Mouse (Mus musculus) B cell, adult 2 months (primary cell): ENCODE data around the gene Mtmr10.

Experiments
- DNase-seq, 2 experiments: peaks; one replicate each; pipeline ENCODE4 v3.0.0; 2022

Gene Mtmr10

DNA sequence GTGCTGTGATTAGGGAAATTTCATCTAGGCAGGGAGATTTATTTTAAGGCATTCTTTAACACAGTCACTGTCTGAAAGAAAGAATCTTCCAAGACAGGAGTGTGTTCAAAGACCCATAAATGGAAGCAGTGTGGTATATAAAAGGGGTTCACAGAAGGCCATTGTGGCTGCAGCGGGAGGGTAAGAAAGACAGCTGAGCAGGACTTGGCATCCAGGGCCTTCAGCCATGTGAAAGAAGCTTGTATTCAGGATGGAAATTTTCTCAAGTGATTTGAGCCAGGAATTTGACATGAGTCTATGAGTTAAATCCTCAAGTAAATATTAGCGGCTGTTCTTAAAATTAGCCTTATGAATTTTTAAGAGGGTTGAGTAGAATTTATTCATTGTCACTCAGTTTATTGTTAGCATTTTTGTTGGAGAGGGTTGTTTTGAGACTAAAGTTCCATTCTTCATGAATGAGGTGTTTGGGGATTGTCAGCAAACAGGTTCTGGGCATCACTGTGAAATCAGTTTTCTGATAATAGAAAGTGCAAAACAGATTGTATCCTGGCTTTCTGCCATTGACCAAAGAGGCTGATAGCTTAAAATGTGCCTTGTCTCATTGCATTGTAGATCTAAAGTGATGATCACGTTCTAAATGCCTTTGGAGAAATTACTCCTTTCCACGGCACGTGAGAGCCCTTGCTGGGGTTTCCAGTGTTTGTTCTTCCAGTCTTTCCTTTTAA lies 9.0 kb downstream of the Mtmr10 start:
- no peak for DNase-seq

DNA sequence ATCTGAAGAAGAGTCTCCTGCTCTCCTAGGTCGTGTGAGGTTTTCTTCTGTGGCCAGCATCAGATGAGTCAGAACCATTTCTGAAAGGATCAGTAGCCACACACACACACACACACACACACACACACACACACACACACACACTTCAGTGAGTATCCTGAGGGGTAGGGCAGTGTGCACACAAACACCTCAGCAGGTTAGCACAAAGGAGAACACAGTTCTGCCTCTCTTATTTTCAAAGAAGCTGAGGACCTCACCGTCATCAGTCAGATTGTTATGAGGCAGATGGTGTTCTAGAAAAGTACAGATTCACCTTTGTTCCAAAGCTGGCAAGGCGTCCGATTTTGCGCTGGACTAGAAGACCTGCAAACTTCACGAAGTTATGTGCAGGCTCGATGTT lies 22.8 kb downstream of the Mtmr10 start:
- no peak for DNase-seq

DNA sequence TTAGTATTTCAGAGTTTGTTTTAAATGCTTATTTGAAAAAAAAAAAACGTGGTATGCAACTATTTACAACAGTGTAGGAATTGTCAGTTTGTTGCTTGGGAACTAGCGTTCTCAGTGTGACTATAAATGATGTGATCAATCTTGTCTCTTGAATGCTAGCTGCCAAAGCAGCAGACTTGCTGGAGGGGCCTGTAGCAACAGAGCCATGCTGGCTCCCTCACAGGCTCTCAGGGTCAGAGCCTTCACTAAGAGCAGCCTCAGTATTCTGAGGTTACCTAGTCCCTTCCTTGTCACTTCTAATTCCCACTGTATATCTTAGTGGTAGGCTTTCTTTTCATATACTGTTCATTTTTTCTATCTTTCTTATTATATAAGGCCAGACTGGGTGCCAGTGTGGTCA lies 23.3 kb downstream of the Mtmr10 start:
- no peak for DNase-seq

DNA sequence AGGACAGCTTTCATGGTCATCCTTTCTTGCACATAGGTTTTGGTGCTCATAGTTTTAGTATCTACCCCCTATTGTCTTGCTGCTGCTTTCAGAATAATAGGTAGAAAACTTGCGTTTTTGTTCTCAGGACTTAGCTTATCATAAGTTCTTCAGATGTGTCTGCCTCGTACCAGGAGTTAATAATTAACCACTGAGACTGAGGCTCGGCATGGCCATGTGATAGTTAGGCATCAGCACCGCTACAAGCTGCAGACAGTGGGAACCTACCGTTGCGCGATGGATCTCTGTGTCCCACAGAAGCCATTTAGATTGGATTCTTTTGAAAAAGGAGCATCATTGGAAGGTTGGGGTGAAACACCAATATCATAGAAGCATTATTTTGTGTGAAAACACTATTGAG lies 25.4 kb downstream of the Mtmr10 start:
- no peak for DNase-seq

DNA sequence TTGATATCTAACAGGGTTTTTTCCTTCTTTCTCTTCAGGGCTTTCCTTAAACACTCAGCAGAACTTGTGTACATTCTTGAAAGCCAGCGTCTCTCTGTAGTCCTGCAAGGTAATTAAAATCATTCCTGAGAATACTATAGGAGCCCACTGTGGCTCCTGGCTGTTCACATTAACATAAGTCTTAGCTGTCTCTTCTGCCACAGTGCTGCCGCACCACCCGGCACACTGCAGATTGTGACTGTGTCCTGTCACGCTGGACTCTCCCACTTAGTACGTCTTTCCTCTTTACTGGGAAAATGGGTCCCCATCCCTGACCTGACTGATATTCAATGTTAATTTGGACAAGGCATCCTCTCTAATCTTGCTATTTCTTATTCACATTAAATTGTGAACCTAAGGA lies 33.7 kb downstream of the Mtmr10 start:
- no peak for DNase-seq

DNA sequence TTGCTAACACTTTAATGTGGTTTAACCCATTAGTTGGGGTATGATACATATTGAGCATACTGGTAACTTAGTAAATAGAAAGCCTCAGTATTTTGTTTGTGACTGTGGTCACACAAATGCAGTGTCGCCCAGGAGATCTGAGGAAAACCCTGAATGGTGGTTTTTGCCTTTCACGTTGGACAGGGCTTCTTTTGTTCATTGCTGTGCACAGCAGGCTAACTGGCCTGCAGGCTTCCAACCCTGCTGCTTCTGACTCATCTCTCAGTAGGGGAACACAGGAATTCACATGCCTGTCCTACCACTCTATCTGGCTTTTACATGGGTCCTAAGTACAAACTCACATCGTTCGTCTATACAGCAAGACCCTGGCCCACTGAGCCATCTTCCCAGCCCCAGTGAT lies 34.2 kb downstream of the Mtmr10 start:
- no peak for DNase-seq

DNA sequence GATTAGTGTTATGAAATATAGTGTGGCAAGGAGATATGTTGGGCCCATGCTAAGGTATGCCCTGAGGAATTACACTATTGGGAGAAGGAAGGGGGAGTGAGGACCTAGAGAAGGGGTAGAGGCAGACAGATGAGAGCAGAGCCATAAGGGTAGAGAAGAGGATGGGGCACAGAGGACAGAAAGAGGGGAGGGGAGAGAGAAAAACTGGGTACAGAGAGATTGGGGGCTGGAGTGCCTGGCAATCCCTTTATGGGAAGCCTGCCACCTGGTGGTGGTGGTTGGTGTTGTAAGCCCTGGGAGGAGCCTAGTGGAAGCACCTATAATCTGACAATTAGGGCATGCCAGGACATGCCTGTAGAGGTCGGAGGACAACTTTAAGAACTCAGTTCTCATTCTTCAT lies 39.4 kb downstream of the Mtmr10 start:
- DNase-seq = peak; percentile 92 to 94

DNA sequence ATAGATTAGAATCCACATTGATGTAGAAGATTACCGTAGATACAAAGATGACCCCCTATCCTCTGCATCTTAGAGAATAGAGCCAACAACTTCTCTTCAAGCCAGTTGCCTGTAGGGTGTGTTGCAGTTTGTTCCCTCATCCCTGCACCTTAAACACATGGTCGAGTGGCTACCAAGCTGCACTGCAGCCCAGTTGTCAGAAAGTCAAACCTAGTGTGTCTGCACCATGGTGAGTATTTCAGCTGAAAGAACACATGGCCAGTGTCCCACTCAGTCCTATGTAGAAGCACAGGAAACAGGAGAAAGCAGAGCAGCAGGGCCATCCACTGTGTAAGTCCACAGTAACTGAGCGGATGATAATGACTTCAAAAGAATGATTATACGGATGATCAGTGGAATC lies 40.0 kb downstream of the Mtmr10 start:
- no peak for DNase-seq

DNA sequence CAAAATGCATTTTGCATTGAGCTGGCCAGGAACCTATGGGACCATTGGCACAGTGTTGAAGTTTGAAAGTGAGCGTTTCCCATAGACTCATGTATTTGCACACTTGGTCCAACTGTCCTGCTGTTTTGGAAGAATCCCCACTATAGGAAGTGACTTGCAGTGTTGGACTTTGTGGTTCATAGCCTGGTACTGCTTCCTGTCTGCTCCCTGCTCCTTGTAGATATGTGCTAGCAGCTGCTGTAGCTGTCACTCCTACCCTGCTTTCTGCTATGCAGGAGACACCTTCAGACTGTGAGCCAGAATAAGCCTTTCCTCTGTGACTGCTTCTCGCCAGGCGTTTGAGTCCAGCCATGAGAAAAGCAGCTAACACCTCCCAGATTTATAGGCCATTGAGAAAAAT lies 43.9 kb downstream of the Mtmr10 start:
- no peak for DNase-seq

DNA sequence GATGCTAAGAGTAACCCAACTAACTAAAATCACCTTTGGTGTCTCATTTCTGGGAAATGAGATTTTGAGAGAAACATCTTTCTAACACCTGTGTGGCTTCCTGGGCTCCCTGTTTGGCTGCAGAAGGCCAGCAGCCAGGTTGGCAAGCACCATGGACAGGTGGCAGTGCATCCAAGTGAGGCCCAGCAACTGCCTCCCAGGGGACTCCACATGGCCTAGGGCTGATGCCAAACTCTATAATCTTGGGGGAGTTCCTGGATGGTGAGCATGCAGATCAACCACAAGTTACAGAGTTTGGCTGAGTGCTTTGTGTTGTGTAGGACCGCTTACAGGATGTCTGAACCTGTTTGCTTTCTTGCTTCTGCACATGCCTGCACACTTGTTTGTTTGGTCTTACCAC lies 45.2 kb downstream of the Mtmr10 start:
- DNase-seq = no peak

DNA sequence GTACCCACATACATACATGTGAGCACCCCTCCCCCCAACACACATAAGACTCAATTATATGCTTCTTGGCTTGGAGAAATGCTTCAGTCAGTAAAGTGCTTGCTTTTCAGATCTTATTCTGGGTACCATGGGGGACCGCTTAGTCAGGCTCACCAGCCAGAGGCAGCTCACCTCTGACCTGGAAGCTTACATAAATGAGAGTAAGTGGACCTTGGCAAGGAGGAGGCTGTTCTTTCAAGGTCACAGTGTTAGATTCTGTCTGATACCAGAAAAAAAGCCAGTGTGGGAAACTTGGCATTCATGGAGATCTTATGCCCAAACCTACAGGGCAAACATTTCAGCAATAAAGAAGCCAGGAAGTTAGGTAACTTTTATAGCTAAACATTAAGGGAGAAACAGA lies 60.4 kb downstream of the Mtmr10 start:
- DNase-seq = no peak

DNA sequence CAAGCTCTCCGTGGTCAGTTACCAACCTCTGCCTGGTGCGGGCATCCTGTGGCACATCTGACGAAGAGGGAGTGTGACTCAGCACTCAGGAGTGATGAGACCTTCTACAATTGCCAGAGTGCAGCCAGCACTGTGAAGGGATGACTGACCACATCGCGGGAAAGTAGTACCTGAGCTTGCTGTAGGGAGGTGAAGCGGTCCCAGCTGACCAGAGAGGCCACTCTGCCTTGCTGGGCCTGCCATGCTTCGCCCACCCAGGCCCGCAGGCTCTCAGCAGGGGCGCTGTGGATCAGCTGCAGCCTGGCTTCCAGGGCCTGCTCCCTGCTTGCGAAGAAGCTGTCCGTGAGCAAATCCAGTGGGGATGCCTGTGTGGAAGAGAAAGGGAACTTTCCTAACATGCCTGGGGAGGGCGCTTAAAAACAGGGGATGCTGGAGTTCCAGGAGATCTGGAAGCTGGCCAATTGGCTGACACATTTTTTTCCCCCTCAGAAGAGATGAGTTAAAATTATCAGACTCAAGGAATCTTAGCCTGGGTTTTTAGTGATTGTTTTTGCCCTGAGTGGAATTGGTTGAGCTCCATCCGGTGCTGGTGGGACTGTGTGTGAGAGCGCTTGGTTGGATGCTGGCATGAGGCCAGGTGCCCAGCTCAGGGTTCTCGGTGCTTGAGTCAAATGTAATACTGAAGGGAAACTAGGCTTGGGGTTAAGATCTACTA lies 61.9 kb downstream of the Mtmr10 start:
- DNase-seq = no peak

DNA sequence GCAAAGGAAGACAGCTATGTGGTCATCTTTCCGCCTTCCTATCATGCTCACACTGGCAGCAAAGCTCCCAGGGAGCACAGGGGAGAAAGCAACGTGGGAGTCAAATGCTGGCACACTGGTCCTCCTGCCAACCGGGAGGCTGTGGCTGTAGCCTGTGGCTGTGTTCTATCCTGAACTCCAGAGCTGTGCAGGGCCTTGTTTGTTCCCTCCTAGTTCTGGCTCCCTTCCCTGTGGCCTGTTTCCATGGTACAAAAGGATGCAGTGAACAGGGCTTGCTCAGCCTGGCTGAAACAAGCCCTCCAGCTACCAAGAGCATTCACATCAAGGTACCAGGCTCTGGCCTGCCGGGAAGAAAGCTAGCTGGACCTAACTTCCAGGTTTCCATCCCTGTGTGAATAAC lies 63.6 kb downstream of the Mtmr10 start:
- DNase-seq = no peak

DNA sequence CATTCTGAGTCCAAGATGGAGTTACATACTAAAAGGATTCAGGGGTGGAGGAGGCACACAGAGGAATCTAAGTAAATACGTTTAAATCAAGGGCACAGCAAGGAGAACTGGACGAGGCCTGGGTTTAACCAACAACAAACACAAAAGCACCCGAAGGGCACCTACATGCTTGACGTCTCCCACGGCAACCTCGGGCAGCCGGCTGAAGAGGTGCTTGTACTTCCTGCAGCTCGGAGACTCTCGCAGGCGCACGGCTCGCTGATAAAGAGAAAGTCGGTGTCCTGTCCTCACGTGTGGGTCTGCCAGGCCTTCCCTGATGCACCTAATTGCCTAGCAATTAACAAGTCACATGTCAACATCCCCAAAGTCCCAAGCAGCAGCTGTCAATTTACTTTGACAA lies 66.8 kb downstream of the Mtmr10 start:
- no peak for DNase-seq

DNA sequence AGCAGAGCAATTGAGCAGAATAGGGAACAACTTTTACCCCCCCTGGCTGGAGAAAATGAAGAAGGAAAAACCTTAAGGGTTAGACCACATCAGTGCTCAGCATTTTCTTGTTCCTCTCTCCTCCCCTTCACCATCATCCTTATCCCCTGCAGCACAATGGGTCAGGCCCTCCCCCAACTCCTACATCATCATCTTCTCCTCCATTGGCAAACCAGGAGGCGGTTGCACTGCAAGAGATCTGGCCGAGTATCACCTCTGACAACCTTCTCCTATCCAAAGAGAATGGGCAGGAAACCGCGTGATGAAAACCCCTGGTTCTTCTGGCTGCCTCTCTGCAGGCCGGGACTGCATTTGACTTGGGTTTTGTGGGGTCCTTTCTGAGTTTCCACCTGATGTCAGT lies 69.2 kb downstream of the Mtmr10 start:
- no peak for DNase-seq

DNA sequence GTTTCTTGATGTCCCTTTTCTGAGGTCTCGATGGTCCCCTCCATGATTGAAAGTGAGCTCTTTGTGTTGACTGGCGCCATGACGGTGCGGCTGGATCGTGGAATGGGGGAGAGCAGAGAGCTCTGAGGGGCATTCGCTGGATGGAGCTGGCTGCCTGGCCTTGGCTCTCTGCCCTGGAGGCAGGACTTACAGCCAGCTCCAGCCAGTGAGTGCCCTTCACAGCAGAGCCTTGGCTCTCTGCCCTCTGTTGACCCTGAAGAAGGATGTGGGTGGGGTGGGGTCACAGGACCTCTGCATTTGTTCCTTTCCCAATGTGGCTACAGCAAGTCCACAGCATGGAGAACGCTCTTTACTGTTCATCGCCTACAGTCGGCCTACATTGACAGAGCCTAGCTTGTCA lies 70.0 kb downstream of the Mtmr10 start:
- DNase-seq = no peak

DNA sequence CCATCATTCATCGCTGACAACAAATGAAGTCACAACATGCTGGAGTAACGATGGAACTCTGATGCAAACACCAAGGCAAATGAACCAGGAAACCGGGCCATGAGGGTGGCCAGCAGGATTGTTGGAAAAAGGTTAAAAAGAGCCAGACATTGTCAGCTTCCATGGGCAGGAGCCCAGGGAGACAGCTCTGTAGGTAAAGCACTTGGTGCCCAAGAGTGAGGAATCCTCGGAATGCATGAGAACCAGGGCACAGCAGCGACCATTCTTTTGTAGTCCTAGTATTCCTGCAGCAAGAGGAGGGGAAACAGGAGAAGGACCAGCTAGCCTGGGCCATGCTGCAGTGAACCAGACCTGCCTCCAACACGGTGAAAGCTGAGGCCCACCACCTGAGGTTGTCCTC lies 71.2 kb downstream of the Mtmr10 start:
- no peak for DNase-seq

DNA sequence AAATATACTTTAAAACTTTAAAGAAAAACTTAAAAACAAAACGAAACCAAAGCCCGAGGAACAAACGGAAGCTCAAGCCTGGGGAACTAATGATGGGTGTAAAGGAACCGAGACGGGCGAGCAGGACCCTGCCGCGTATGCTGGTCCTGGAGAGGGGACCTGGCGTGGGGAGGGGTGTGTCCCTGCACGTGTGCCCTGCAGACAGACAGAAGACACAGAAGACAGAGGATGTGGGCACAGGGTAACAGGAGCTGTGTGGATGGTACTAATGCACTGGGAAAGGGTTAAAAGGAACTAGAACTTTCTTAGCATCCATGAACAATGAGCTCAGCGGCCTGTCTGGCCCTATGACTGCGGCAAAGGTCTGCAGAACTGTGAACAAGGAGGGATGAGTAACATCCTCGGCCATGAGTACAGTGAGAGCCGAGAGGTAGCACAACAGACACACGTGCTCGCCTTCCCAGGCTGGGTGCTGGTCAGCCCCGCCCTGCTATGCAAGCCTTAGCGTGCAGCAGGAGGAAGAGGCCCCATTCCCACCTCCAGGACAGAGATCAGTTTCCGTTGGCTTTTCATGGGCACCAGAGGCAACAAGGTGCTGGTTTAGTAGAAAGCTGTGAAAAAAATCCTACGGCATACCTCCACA lies 72.6 kb downstream of the Mtmr10 start:
- DNase-seq = no peak

DNA sequence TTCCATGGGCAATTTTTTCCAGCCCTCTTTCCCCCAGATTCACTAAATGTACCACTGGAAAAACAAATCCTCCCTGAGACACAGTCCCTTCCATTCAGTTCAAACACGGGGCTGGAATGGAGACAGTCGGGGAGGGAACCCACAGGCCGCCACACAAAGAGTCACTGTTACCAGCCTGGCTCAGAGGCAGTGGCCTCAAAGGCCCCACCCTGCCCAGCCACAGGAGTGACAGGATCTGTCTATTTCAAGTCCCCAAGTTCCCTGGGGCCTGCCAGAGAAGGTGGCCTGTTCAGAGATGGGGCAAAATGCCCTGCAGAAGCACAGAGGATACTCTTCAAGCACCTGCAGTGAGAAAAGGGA lies 73.1 kb downstream of the Mtmr10 start:
- DNase-seq = no peak

DNA sequence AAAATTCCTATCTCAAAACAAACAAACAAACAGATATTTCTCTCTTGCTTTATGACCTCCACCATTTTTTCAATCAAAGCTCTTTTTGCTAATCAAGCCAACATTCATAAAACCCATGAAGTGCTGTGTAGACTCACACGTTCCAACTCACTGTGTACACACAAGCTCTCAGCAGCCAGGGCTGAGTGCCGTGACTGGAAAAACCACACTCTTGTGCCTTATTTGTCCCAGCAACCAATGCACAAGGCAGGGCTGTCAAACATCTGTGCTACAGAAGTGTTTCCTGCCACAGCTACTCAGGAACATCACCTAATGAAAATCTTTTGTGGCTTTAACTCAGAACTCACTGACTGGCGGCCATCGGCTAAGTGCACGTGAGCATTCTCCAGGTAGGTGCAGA lies 78.4 kb downstream of the Mtmr10 start:
- DNase-seq = no peak

DNA sequence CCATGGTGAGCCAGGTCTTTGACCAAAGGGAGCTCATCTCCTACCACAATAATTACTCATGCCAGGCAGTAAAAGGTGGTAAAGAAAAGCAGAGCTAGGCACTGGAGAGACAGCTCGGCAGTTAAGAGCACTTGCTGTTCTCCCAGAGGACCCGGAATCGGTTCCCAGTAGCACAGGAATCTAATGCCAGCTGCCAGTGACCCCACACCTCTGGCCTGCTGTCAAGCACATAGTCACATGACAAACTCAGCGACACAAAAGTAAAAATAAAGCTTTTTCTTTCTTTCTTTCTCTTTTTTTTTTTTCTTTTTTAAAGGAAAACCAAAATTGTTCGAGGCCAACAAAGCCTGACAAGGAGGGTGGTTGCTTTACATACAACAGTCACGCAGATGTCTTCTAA lies 82.4 kb downstream of the Mtmr10 start:
- DNase-seq = no peak

DNA sequence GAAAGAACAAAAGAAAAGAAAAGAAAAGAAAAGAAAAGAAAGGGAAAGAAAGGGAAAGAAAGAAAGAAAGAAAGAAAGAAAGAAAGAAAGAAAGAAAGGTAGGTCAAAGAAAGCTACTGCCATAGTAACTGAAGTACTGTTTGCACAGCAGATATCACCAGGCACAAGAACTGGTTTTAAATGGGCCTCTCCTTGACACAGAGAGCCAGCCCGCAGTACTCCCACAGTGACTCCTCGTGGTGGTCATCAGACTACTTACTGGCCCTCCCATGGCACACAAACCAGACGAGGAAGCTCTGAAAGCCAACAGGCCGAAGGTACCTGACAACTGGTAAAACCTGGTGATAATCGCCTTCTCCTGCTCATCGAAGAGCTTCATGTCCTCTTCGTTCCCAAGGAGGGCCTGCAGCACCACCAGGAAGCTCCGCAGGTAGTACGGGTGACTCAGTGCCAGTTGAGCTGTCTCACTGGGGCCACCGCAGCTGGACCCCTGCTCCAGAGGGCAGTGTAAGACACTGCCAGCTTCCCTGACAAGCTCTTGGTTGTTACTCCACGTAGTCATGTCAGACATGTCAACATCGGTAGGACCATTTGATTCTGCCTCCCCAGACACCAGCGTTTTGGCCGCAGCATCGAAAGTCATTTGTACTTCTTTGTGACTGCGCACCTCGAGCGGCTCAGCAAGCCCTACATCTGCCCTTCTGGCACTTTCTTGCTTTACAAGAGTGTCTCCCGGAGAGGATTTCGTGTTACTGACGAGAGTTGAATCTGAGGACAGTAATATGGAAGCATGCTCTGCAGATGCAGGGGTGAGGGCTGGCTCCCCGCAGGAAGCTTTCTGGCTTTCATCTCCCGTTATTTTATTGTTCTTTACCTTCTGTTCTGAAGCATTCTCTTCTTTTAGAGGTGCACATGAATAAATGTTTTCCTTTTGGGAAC lies 84.8 kb downstream of the Mtmr10 start:
- DNase-seq = no peak

DNA sequence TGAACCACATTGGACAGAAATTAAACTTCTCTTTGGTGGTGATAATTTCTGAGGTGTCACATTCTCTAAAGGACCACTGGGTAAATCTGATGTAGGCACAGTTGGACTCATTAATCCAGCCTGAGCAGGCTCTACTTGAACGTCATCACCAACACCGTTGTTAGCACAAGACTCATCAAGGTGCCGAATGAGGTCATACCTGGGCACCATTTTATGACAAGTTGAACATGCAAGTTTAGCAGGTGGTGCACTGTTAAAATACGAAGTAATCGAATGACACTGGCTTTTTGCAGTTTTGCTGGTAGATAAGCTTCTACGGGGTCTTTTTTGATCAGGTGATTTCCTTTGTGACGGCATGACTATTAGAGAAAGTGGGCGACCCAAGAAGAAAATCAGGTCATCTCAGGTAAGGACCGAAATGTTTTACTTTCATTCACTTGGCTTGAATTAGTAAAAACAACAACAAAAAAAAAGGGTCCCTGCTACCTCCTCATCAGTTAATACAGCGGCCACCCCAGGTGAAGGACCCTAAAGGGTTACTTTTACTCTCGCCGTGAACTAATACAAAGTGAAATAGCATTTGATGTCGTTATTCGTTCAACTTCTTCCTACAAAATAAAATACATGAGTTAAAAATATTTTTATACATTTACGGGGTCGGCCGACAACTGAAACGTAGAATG lies 85.8 kb downstream of the Mtmr10 start:
- DNase-seq = peak; percentile 20 to 30
